Mouse (Mus musculus) lung, embryonic 15.5 days (tissue): ENCODE data around the gene Amn1. TPM values are rescaled to one million over a fixed set of nuclear protein-coding genes. Genes with fewer than 3 reads are reported as not detected.

Experiments
- polyA plus RNA-seq: library from polyadenylated mRNA; unstranded; fragments of >200 nt; fragmentation: Nextera tagmentation; extraction: Ambion mirVana; gene quantifications from 2 replicates; pipeline ENCODE4 v1.2.1, GENCODE M21; 2015

Gene Amn1
- polyA plus RNA-seq, 1 experiment from 2014 or later, result 28.2 TPM

Other genes with a start within 250 kb of the Amn1 start
- gene Sinhcaf, start 242.2 kb downstream of the Amn1 start, polyA plus RNA-seq, result 113 and 122 TPM in 2 replicates
- gene Dennd5b, start 87.0 kb downstream of the Amn1 start, polyA plus RNA-seq, result 5.5 and 5.8 TPM in 2 replicates
- not detected in 2 replicates for gene Gm10203, start 58.5 kb downstream of the Amn1 start, polyA plus RNA-seq
- gene Etfbkmt, start 48.9 kb downstream of the Amn1 start, polyA plus RNA-seq, result 14.6 and 16.2 TPM in 2 replicates
- gene Resf1, start 120.7 kb upstream of the Amn1 start, polyA plus RNA-seq, result 38.4 and 44.8 TPM in 2 replicates
- 6.9 and 7.7 TPM in 2 replicates for gene Bicd1, start 220.2 kb upstream of the Amn1 start, polyA plus RNA-seq